Mouse (Mus musculus) brain, adult 2 months (tissue): ENCODE results near the gene Tlr5.

Experiments used
- DNase-seq: peaks from one replicate; pipeline ENCODE4 v3.0.0; 2011; ENCODE audit warnings: low read depth, low spot score

Gene Tlr5

GRCm38 (mm10) chr1:182953165-182953564 is 1.4 kb upstream of the Tlr5 start:
- peak; percentile 54 for DNase-seq

- no peak for DNase-seq
These were observed 921 bp upstream of the Tlr5 start for GRCm38 (mm10) chr1:182953667-182954066.

DNA sequence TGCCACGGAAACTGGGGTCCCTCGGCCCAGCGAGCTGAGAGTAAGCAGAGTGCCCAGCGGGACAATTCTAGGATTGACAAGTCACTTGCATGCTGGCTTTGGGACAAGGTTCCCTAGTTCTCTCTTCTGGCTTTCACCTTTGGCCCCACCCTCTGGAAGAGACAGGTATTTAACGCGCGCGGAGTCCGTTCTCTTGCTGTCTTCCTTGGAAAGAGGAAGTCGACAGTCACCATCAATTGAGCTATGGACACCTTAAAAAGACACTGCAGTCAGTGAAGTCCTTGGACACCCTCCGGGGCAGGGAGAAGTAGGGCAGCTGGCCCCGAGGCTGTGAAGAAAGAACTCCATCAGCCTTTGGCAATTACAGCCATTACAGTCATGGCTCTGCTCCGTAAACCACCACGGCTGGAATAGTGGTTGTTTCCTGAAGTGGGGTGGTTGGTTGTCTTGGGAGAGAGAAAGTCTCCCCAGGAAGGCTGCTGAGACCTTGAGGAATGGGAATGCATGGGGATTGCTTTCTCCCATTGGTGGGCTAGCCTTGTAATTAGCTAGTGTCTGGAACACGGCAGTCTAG is 546 bp downstream of the Tlr5 start:
- no peak for DNase-seq

- no peak for DNase-seq
These were observed 1.8 kb downstream of the Tlr5 start for GRCm38 (mm10) chr1:182956186-182956960.

DNA sequence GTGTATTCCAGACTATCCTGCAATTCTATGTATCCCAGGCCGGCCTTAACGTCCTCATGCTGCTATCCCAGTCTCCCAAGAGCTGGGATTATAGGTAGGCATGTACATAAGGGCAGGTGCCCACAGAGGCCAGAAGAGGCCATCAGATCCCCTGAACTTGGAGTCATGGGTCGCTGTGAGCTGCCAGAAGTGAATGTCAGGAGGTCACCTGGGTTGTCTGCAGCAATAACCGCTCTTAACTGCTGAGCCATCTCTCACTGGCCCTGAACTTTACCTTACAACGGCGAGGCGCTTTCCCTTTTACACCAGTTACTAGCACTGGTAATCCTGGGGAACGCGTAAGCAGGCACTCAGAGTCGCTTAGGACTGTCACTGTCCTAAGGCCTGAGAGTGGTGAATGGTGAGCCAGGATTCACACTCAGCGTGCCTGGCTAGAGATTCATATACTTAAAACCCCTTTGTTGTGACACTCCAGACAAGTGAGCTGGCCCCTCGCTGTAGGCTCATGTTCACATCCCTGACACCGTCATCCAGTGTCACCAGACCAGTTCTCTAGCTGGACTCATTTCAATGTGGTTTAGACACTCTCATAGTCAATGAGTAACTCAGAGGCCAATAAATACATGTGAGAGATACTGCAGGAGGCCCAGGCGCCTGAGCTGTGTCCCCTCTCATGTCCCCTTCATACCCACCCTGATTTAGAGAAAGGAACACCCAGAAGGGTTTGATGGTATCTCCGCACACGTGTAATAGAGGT is 2.6 kb downstream of the Tlr5 start:
- DNase-seq, result no peak

DNA sequence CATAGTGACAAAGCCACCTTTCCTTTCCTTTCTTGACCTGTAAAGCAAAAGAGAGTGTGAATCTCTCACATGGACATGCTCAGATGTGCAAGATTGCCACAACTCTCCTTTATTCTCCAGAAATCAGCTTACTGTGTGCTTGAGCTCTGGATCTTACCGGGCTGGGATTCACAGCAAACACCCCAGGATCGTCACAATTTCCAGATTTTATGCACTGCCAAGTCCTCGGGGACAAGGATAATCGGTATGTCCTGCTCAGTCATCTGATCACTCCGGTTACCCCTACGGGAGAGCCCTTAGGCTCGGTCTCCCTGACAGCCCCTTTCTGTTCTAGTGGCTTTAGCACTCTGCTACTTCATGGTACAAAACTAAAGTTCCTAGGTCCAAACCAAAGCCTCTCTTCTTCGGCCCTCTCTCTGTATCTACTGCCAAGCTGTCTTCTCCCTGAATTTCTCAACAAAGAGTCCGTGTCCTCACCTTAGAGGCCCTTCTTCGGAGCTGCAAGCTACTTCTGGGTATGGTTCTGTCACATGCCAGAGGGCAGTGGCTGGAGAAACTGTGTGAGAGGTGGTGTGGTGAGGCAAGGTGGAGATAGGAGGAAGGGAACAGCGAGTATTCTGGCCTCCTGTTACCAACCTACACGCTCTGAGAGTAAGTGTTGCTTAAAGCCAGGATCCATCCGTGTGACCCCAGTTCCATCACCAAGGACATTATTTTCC is 3.4 kb downstream of the Tlr5 start:
- no peak for DNase-seq

- no peak for DNase-seq
These were observed 4.2 kb downstream of the Tlr5 start for GRCm38 (mm10) chr1:182958824-182959223.

- DNase-seq, result peak; percentile 44
These were observed 4.7 kb downstream of the Tlr5 start for GRCm38 (mm10) chr1:182959251-182959691.

GRCm38 (mm10) chr1:182959811-182960455 is 5.3 kb downstream of the Tlr5 start:
- peak; percentile 92 for DNase-seq

GRCm38 (mm10) chr1:182961076-182961475 is 6.5 kb downstream of the Tlr5 start:
- DNase-seq, result no peak

DNA sequence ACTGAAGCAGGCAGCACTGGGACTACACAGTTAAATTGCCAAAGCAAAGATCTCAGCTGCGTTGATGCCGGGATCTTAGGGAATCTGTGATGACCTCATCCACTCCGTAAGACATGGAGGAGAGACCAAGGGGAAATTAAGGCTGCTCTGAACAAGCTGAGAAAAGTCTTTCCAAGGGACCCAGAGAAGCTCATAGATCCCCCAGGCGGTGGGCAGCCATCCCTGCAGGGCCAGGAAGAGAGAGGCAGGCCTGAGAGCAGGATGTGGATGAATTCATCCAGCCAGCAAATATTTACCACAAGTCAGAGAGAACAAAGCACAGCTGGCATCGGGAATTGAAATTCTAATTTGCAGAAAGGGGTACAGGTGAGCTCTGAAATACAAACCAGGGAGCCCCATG is 8.7 kb downstream of the Tlr5 start:
- DNase-seq, result no peak

GRCm38 (mm10) chr1:182964855-182965466 is 10.4 kb downstream of the Tlr5 start:
- no peak for DNase-seq

DNA sequence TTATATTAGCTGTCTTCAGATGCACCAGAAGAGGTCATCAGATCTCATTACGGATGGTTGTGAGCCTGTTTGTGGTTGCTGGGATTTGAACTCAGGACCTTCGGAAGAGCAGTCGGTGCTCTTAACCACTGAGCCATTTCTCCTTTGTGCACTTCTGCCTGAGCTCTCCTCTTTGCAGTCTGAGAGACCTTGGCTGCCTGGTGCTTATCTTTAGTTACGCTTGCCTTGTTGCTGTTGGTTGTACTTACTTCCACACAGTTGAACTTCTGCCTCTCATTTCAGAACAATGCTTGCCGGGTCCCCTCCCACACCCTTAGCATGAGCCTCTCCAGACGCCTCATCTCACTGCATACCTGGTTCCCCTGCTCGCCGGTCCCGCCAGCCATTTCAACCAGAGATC is 14.1 kb downstream of the Tlr5 start:
- DNase-seq, result no peak

DNA sequence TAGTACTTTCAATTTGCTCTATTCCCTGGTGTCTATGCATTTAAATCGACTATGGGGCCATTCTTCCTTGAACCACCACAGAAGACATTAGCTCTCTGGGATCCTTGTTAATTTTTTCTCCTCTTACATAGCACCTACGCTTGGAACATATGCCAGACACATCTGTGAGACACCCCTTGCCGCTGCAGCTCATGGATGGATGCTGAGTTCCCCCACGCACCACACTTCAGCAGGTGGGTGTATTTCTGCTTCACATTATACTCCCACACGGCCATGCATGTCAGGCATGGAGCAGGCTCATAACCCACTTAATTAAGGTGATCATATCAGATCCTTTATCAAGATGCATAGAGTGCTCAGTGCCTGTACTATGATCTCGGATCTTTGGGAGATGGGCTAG is 17.7 kb downstream of the Tlr5 start:
- DNase-seq, result peak; percentile 70

GRCm38 (mm10) chr1:182974826-182975225 is 20.2 kb downstream of the Tlr5 start:
- no peak for DNase-seq

- no peak for DNase-seq
These were observed 26.1 kb downstream of the Tlr5 start for GRCm38 (mm10) chr1:182980702-182981101.

DNA sequence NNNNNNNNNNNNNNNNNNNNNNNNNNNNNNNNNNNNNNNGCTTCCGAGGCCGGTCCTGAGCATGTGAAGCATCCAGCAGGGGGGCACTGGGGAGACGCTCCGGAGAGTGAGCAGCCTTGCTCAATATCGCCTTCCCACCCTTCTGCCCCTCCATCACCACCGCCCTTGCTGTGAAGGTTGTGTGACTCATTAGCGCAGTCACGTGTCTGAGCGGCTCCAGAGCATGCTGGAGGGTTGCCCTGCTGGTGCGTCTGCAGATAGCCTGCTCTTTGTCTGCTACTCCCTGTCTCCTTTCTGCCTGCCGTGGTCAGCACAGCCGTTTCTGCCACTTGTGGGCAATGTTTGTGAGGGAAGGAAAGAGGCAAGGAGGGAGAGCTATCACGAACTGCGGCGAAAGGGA is 28.4 kb downstream of the Tlr5 start:
- peak; percentile 97 for DNase-seq

- no peak for DNase-seq
These were observed 29.0 kb downstream of the Tlr5 start for GRCm38 (mm10) chr1:182983496-182984127.

DNA sequence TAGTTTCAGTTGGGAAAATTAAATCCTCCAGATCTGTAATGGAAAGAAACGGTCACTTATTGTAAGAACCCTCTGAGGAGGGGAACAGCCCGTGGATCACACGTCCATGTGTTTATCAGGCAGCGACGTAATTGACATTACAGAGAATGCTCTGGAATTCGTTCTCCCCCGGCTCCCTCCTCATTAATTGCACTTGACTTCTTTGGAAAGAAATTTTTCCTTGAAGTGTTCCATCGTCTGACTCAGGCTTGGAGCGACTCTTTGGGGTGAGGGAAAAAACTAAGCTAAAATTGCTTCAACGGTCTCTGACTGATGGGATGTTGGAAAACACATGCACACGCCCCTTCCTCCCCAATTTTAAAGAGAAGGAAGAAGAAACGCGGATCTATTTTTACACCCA is 31.7 kb downstream of the Tlr5 start:
- DNase-seq, result no peak

GRCm38 (mm10) chr1:182986750-182987149 is 32.2 kb downstream of the Tlr5 start:
- DNase-seq, result no peak

- no peak for DNase-seq
These were observed 33.2 kb downstream of the Tlr5 start for GRCm38 (mm10) chr1:182987801-182988200.
